Comparison of ENCODE assay signal across 9 mouse cellular contexts in genomic region chr4:41658566-41659384, GRCm38 (mm10). TPM values are rescaled to one million over a fixed set of nuclear protein-coding genes. Genes with fewer than 3 reads are reported as not detected.
A peak's percentile ranks its signal among the peaks of the same experiment; 100 is the strongest.
DNase-seq lines count a peak whose midpoint lies in the region; ATAC-seq and TF ChIP-seq lines count a peak whose summit lies in the region.
"Had no signal": no experiment of that assay in that cellular context is flagged by ENCODE, and none has a peak within 500 bp of the region (broad histone marks: within the 10 kb centered on the region; RNA-seq: fewer than 3 reads in every experiment).

No protein-coding gene starts in this region.

- peaks cover 12% of the 10 kb centered on the region; the same call in 1 of the 2 replicates for H3K36me3 ChIP-seq in kidney, embryonic 14.5 days (ENCODE audit: control insufficient read depth, insufficient read depth, low read length)
- no peaks in the 10 kb centered on the region for H3K36me3 ChIP-seq in intestine, embryonic 15.5 days
- H3K36me3 ChIP-seq in midbrain, embryonic 13.5 days: peaks cover 44% of the 10 kb centered on the region

- H3K27ac ChIP-seq in kidney, embryonic 14.5 days (ENCODE audit: low read depth, low read length): peak overlapping the region; percentile 52; the same call in 1 of the 2 replicates
- H3K27ac ChIP-seq in intestine, embryonic 15.5 days: no peak overlapping the region
- H3K27ac ChIP-seq in midbrain, embryonic 13.5 days: peak overlapping the region; percentile 8; the same call in 1 of the 2 replicates
- H3K27ac ChIP-seq in left cerebral cortex, adult 2 months: no peak overlapping the region

- H3K27me3 ChIP-seq in kidney, embryonic 14.5 days (ENCODE audit: control insufficient read depth, insufficient read depth, low read length): no peaks in the 10 kb centered on the region
- peaks cover 8% of the 10 kb centered on the region for H3K27me3 ChIP-seq in intestine, embryonic 15.5 days (replicated peaks)
- no peaks in the 10 kb centered on the region for H3K27me3 ChIP-seq in midbrain, embryonic 13.5 days

- no peaks in the 10 kb centered on the region for H3K9me3 ChIP-seq in kidney, embryonic 14.5 days (ENCODE audit: control insufficient read depth, low read length)
- no peaks in the 10 kb centered on the region for H3K9me3 ChIP-seq in intestine, embryonic 15.5 days
- H3K9me3 ChIP-seq in midbrain, embryonic 13.5 days: no peaks in the 10 kb centered on the region

- no peak for DNase-seq in kidney, adult 9 months
- peak; percentile 61 for DNase-seq in adrenal gland, postnatal 25 days
- no peak for DNase-seq in frontal cortex, postnatal 10 days (ENCODE audit: low spot score in 2 of 2)
- DNase-seq in layer of hippocampus, adult 18-20 months (ENCODE audit: low spot score in 2 of 2): no peak
- DNase-seq in left cerebral cortex, adult 2 months (ENCODE audit: extremely low spot score in 1 of 2, low spot score in 2 of 2): no peak

- no peak for TF ChIP-seq CTCF in left cerebral cortex, adult 2 months (IDR thresholded peaks at IDR 0.05)

- WGBS in kidney, embryonic 14.5 days: 16% methylated on average over 23 of the region's 25 CpGs
- WGBS in intestine, embryonic 15.5 days: 15% methylated on average over 21 of the region's 25 CpGs
- WGBS in midbrain, embryonic 13.5 days: 19% methylated on average over 23 of the region's 25 CpGs

- peak overlapping the region; percentile 8; the same call in 1 of the 2 replicates for H3K4me2 ChIP-seq in kidney, embryonic 14.5 days (replicated peaks; ENCODE audit: low read depth, low read length)
- peak overlapping the region; percentile 44 for H3K4me2 ChIP-seq in intestine, embryonic 15.5 days (replicated peaks)
- H3K4me2 ChIP-seq in midbrain, embryonic 13.5 days (replicated peaks): no peak overlapping the region

- H3K4me1 ChIP-seq in kidney, embryonic 14.5 days (ENCODE audit: control insufficient read depth, insufficient read depth, low read length): peaks cover 52% of the 10 kb centered on the region
- peaks cover 20% of the 10 kb centered on the region for H3K4me1 ChIP-seq in intestine, embryonic 15.5 days (replicated peaks)
- peaks cover 61% of the 10 kb centered on the region for H3K4me1 ChIP-seq in midbrain, embryonic 13.5 days (replicated peaks)

- no peak overlapping the region for H3K9ac ChIP-seq in kidney, embryonic 14.5 days (ENCODE audit: low read depth, low read length)
- H3K9ac ChIP-seq in intestine, embryonic 15.5 days: no peak overlapping the region
- no peak overlapping the region; the same call in 1 of the 2 replicates for H3K9ac ChIP-seq in midbrain, embryonic 13.5 days (replicated peaks)

- H3K4me3 ChIP-seq in kidney, embryonic 14.5 days (ENCODE audit: low read length): no peak overlapping the region
- no peak overlapping the region for H3K4me3 ChIP-seq in intestine, embryonic 15.5 days (replicated peaks)
- H3K4me3 ChIP-seq in midbrain, embryonic 13.5 days (replicated peaks): no peak overlapping the region
- H3K4me3 ChIP-seq in left cerebral cortex, adult 2 months: no peak overlapping the region

- intact Hi-C loops in left cerebral cortex, adult 2 months (cut with DNase I): no loop called here

- ATAC-seq in kidney, embryonic 14.5 days (ENCODE audit: low FRiP score, low TSS enrichment): peak; percentile 41; the same call in 1 of the 2 replicates
- ATAC-seq in intestine, embryonic 15.5 days: peak; percentile 80
- ATAC-seq in midbrain, embryonic 13.5 days: peak; percentile 25; the same call in 1 of the 2 replicates
- ATAC-seq: inflammation-experienced regulatory T-cells, adult 6 months had no signal

RNA-seq across cellular contexts. Expression of gene Enho, which starts 18.7 kb away (rescaled TPM):
- 23.2 and 23.5 TPM in 2 replicates for polyA plus RNA-seq in kidney, embryonic 14.5 days (2014; fragmentation: Nextera tagmentation; extraction: Ambion mirVana)
- 2.0 and 3.9 TPM in 2 replicates for total RNA-seq in adrenal gland, postnatal 25 days (2021)
- 10.8 and 11.2 TPM in 2 replicates for polyA plus RNA-seq in intestine, embryonic 15.5 days (2015; fragmentation: Nextera tagmentation; extraction: Ambion mirVana)
- 81.6 and 92.1 TPM in 2 replicates for polyA plus RNA-seq in midbrain, embryonic 13.5 days (2015; fragmentation: Nextera tagmentation; extraction: Ambion mirVana)
- total RNA-seq in layer of hippocampus, adult 18-20 months (2021): 10 to 100 TPM; 61.9 to 65.0 TPM
- total RNA-seq in left cerebral cortex, adult 2 months (2021): 10 to 100 TPM; 58.0 to 63.3 TPM
- polyA plus RNA-seq: inflammation-experienced regulatory T-cells, adult 6 months had no signal

RNA-seq across cellular contexts. Expression of gene Cntfr, which starts 38.1 kb away (rescaled TPM):
- 16.6 and 31.5 TPM in 2 replicates for polyA plus RNA-seq in kidney, embryonic 14.5 days (2014; fragmentation: Nextera tagmentation; extraction: Ambion mirVana)
- 46.3 and 49.8 TPM in 2 replicates for total RNA-seq in adrenal gland, postnatal 25 days (2021)
- polyA plus RNA-seq in intestine, embryonic 15.5 days (2015; fragmentation: Nextera tagmentation; extraction: Ambion mirVana): 5.1 and 6.4 TPM in 2 replicates
- 27.6 and 32.7 TPM in 2 replicates for polyA plus RNA-seq in midbrain, embryonic 13.5 days (2015; fragmentation: Nextera tagmentation; extraction: Ambion mirVana)
- total RNA-seq in layer of hippocampus, adult 18-20 months (2021): 100 to 1,000 TPM; 110 to 113 TPM
- total RNA-seq in left cerebral cortex, adult 2 months (2021): 100 to 1,000 TPM; 120 to 127 TPM
- polyA plus RNA-seq: inflammation-experienced regulatory T-cells, adult 6 months had no signal

RNA-seq across cellular contexts. Expression of gene Il11ra1, which starts 41.0 kb away (rescaled TPM):
- polyA plus RNA-seq in kidney, embryonic 14.5 days (2014; fragmentation: Nextera tagmentation; extraction: Ambion mirVana): 122 and 125 TPM in 2 replicates
- 56.7 and 83.4 TPM in 2 replicates for total RNA-seq in adrenal gland, postnatal 25 days (2021)
- polyA plus RNA-seq in intestine, embryonic 15.5 days (2015; fragmentation: Nextera tagmentation; extraction: Ambion mirVana): 127 and 129 TPM in 2 replicates
- 34.0 and 34.9 TPM in 2 replicates for polyA plus RNA-seq in midbrain, embryonic 13.5 days (2015; fragmentation: Nextera tagmentation; extraction: Ambion mirVana)
- total RNA-seq in layer of hippocampus, adult 18-20 months (2021): 10 to 100 TPM; 35.5 to 37.0 TPM
- 10 to 100 TPM; 43.1 to 47.7 TPM for total RNA-seq in left cerebral cortex, adult 2 months (2021)

RNA-seq across cellular contexts. Expression of gene Rpp25l, which starts 54.6 kb away (rescaled TPM):
- 86.2 and 91.3 TPM in 2 replicates for polyA plus RNA-seq in kidney, embryonic 14.5 days (2014; fragmentation: Nextera tagmentation; extraction: Ambion mirVana)
- 34.5 and 36.2 TPM in 2 replicates for total RNA-seq in adrenal gland, postnatal 25 days (2021)
- polyA plus RNA-seq in intestine, embryonic 15.5 days (2015; fragmentation: Nextera tagmentation; extraction: Ambion mirVana): 58.8 and 65.0 TPM in 2 replicates
- 63.9 and 67.4 TPM in 2 replicates for polyA plus RNA-seq in midbrain, embryonic 13.5 days (2015; fragmentation: Nextera tagmentation; extraction: Ambion mirVana)
- total RNA-seq in layer of hippocampus, adult 18-20 months (2021): 10 to 100 TPM; 36.0 to 39.0 TPM
- total RNA-seq in left cerebral cortex, adult 2 months (2021): 10 to 100 TPM; 27.7 to 30.7 TPM

Comparison
In these comparisons a context has a peak if more than half of its experiments do, and no peak if none do; other contexts are left out.
1. ATAC-seq: peak in every context shown above with its lines; median percentile 80 in intestine, embryonic 15.5 days; 41 in kidney, embryonic 14.5 days; 25 in midbrain, embryonic 13.5 days.
2. H3K27ac ChIP-seq: peak in kidney, embryonic 14.5 days (single experiment) and midbrain, embryonic 13.5 days (single experiment); none in intestine, embryonic 15.5 days (single experiment) and left cerebral cortex, adult 2 months (single experiment).
3. RNA of gene Enho, which starts 18.7 kb away (total RNA-seq): 61.9 to 65.0 TPM in layer of hippocampus, adult 18-20 months and 58.0 to 63.3 TPM in left cerebral cortex, adult 2 months; 2.0 to 3.9 TPM in adrenal gland, postnatal 25 days; every median in the first group is over 10 times any median in the second.